Mouse (Mus musculus): ENCODE data around the gene Glipr2.

GRCm38 (mm10) chr4:44024241-44024640 lies 67.0 kb downstream of the Glipr2 start:
- no peak for TF ChIP-seq CTCF (IDR thresholded peaks at IDR 0.05; ENCODE audit: extremely low read depth, insufficient read depth, low read length)
- TF ChIP-seq POLR2A (IDR thresholded peaks at IDR 0.05; ENCODE audit: extremely low read depth, insufficient read depth, low read length), result no peak

Measured in cortical plate, adult 2 months (tissue).